Mouse (Mus musculus): ENCODE results near the gene Rho. TPM values are rescaled to one million over a fixed set of nuclear protein-coding genes. Genes with fewer than 3 reads are reported as not detected.

The Rho gene
- total and polyA plus RNA-seq, 2 experiments from 2014 or later, result 0.08 to 0.37 TPM

GRCm38 (mm10) chr6:115959151-115959691 lies 27.7 kb downstream of the Rho start:
- no peak for TF ChIP-seq CTCF (IDR thresholded peaks at IDR 0.05; ENCODE audit: low read depth)
- Histone ChIP-seq H3K4me1 (ENCODE audit: insufficient read depth, low read length) (peaks cover 14% of the 10 kb centered on the region), H3K9me3 (ENCODE audit: low read length) (no peaks in the 10 kb centered on the region), H3K4me2 (ENCODE audit: low read depth, low read length) (no peak overlapping the region), H3K9ac (replicated peaks; ENCODE audit: low read length) (no peak overlapping the region), H3K4me3 (ENCODE audit: low read length) (no peak overlapping the region), H3K27ac (no peak overlapping the region), H3K36me3 (ENCODE audit: insufficient read depth, low read length) (no peaks in the 10 kb centered on the region), H3K27me3 (ENCODE audit: insufficient read depth, low read length) (no peaks in the 10 kb centered on the region)
- DNase-seq (ENCODE audit: low spot score) (no peak), ATAC-seq (no peak)
- WGBS, result 67% methylated on average over 7 of the region's 7 CpGs

- H3K9ac ChIP-seq (replicated peaks; ENCODE audit: low read length), result no peak overlapping the region
- TF ChIP-seq CTCF (IDR thresholded peaks at IDR 0.05; ENCODE audit: low read depth), result no peak
- no peak for ATAC-seq
- H3K27me3 ChIP-seq (ENCODE audit: insufficient read depth, low read length), result no peaks in the 10 kb centered on the region
- H3K36me3 ChIP-seq (ENCODE audit: insufficient read depth, low read length), result no peaks in the 10 kb centered on the region
- H3K9me3 ChIP-seq (ENCODE audit: low read length), result no peaks in the 10 kb centered on the region
- DNase-seq (ENCODE audit: low spot score), result no peak
- peaks cover 8% of the 10 kb centered on the region for H3K4me1 ChIP-seq (ENCODE audit: insufficient read depth, low read length)
- H3K27ac ChIP-seq, result no peak overlapping the region
- H3K4me2 ChIP-seq (ENCODE audit: low read depth, low read length), result no peak overlapping the region
- 90% methylated on average over 19 of the region's 19 CpGs for WGBS
- H3K4me3 ChIP-seq (ENCODE audit: low read length), result no peak overlapping the region
Measured at GRCm38 (mm10) chr6:115960322-115960721, 28.8 kb downstream of the Rho start.

GRCm38 (mm10) chr6:115961743-115962142 lies 30.2 kb downstream of the Rho start:
- 84% methylated on average over 3 of the region's 3 CpGs for WGBS
- Histone ChIP-seq H3K4me2 (ENCODE audit: low read depth, low read length) (no peak overlapping the region), H3K4me1 (ENCODE audit: insufficient read depth, low read length) (peaks cover 6% of the 10 kb centered on the region), H3K9me3 (ENCODE audit: low read length) (no peaks in the 10 kb centered on the region), H3K9ac (replicated peaks; ENCODE audit: low read length) (no peak overlapping the region), H3K36me3 (ENCODE audit: insufficient read depth, low read length) (no peaks in the 10 kb centered on the region), H3K27me3 (ENCODE audit: insufficient read depth, low read length) (no peaks in the 10 kb centered on the region), H3K4me3 (ENCODE audit: low read length) (no peak overlapping the region), H3K27ac (no peak overlapping the region)
- ATAC-seq (no peak), DNase-seq (ENCODE audit: low spot score) (no peak)
- TF ChIP-seq CTCF (IDR thresholded peaks at IDR 0.05; ENCODE audit: low read depth), result no peak

- H3K27ac ChIP-seq, result no peak overlapping the region
- 0 out of 2 replicates have a peak, but pooled peaks have one; percentile 8 for ATAC-seq
- H3K36me3 ChIP-seq (ENCODE audit: insufficient read depth, low read length), result no peaks in the 10 kb centered on the region
- no peaks in the 10 kb centered on the region for H3K27me3 ChIP-seq (ENCODE audit: insufficient read depth, low read length)
- DNase-seq (ENCODE audit: low spot score), result no peak
- H3K4me2 ChIP-seq (ENCODE audit: low read depth, low read length), result no peak overlapping the region
- no peak overlapping the region for H3K4me3 ChIP-seq (ENCODE audit: low read length)
- H3K9ac ChIP-seq (replicated peaks; ENCODE audit: low read length), result no peak overlapping the region
- 42% methylated on average over 23 of the region's 23 CpGs for WGBS
- no peaks in the 10 kb centered on the region for H3K9me3 ChIP-seq (ENCODE audit: low read length)
- peak; percentile 66 for TF ChIP-seq CTCF (IDR thresholded peaks at IDR 0.05; ENCODE audit: low read depth)
- no peaks in the 10 kb centered on the region for H3K4me1 ChIP-seq (ENCODE audit: insufficient read depth, low read length)
Measured at GRCm38 (mm10) chr6:115962439-115963085, 31.0 kb downstream of the Rho start.

- TF ChIP-seq CTCF (IDR thresholded peaks at IDR 0.05; ENCODE audit: low read depth), result no peak
- H3K4me2 ChIP-seq (ENCODE audit: low read depth, low read length), result no peak overlapping the region
- no peaks in the 10 kb centered on the region for H3K4me1 ChIP-seq (ENCODE audit: insufficient read depth, low read length)
- no peak for ATAC-seq
- 78% methylated on average over 9 of the region's 9 CpGs for WGBS
- no peaks in the 10 kb centered on the region for H3K36me3 ChIP-seq (ENCODE audit: insufficient read depth, low read length)
- no peak overlapping the region for H3K9ac ChIP-seq (replicated peaks; ENCODE audit: low read length)
- no peak for DNase-seq (ENCODE audit: low spot score)
- no peaks in the 10 kb centered on the region for H3K9me3 ChIP-seq (ENCODE audit: low read length)
- no peak overlapping the region for H3K4me3 ChIP-seq (ENCODE audit: low read length)
- no peaks in the 10 kb centered on the region for H3K27me3 ChIP-seq (ENCODE audit: insufficient read depth, low read length)
- H3K27ac ChIP-seq, result no peak overlapping the region
Measured at GRCm38 (mm10) chr6:115963656-115964055, 32.1 kb downstream of the Rho start.

- WGBS, result 89% methylated on average over 19 of the region's 19 CpGs
- Histone ChIP-seq H3K27ac (no peak overlapping the region), H3K9ac (replicated peaks; ENCODE audit: low read length) (no peak overlapping the region), H3K4me2 (ENCODE audit: low read depth, low read length) (no peak overlapping the region), H3K9me3 (ENCODE audit: low read length) (no peaks in the 10 kb centered on the region), H3K36me3 (ENCODE audit: insufficient read depth, low read length) (no peaks in the 10 kb centered on the region), H3K4me3 (ENCODE audit: low read length) (no peak overlapping the region), H3K27me3 (ENCODE audit: insufficient read depth, low read length) (no peaks in the 10 kb centered on the region), H3K4me1 (ENCODE audit: insufficient read depth, low read length) (no peaks in the 10 kb centered on the region)
- ATAC-seq (no peak), DNase-seq (ENCODE audit: low spot score) (no peak)
- TF ChIP-seq CTCF (IDR thresholded peaks at IDR 0.05; ENCODE audit: low read depth), result no peak
Measured at GRCm38 (mm10) chr6:115966227-115966966, 34.8 kb downstream of the Rho start.

Data from hindbrain, postnatal 0 days (tissue).